Mouse (Mus musculus) effector memory CD4-positive, alpha-beta T cell, adult 7 months (primary cell): ENCODE data around the gene Sh3bgrl2. TPM values are rescaled to one million over a fixed set of nuclear protein-coding genes. Genes with fewer than 3 reads are reported as not detected.

Experiments
- polyA plus RNA-seq: library from polyadenylated mRNA; unstranded; fragments of 100-300 nt; shearing (Covaris generic); gene quantifications from one replicate; pipeline ENCODE4 v1.2.1, GENCODE M21; 2017

The Sh3bgrl2 gene
- not detected for polyA plus RNA-seq

GRCm38 (mm10) chr9:83547830-83548689 is at the start of gene Sh3bgrl2:
Gene Sh3bgrl2 (plus strand): TSS chr9:83548327.

Other genes starting within 250 kb of the Sh3bgrl2 start
- 7.5 TPM for gene Lca5, start 107.2 kb upstream of the Sh3bgrl2 start, polyA plus RNA-seq